Mouse (Mus musculus): ENCODE data around the gene Ugt1a6b.

GRCm38 (mm10) chr1:88158430-88158829 lies 55.4 kb downstream of the Ugt1a6b start:
- TF ChIP-seq CTCF (IDR thresholded peaks at IDR 0.05) (no peak), POLR2A (IDR thresholded peaks at IDR 0.05; ENCODE audit: insufficient read depth, low read depth, low read length) (no peak)

All from heart, adult 2 months (tissue).